ENCODE assay signal across 8 mouse cellular contexts in the genomic region with DNA sequence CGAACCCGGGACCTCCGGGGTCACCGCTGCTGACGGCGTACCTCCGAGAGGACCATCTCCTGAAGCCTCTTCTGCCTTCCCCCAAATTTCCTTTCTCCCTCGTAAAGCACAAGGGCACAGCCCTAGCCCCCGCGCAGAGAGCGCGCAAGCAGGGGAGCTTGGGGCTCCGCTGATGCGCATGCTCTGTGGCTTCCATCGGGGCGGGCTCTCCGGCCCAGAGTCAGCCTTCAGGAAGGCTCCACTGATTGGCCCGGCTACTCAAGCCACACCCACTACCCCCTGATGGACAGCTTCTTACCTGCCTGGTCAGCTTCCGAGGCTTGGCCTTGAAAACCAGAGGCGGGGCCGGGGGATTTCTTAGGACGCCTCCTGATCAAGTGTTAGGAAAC. TPM values are rescaled to one million over a fixed set of nuclear protein-coding genes. Genes with fewer than 3 reads are reported as not detected.
DNase-seq lines count a peak whose midpoint lies in the region; ATAC-seq and TF ChIP-seq lines count a peak whose summit lies in the region.

No protein-coding gene starts in this region.

- peak overlapping the region; percentile 95 for H3K4me2 ChIP-seq in kidney, embryonic 14.5 days (replicated peaks; ENCODE audit: low read depth, low read length)
- peak overlapping the region; percentile 85 for H3K4me2 ChIP-seq in limb, embryonic 15.5 days

- DNase-seq in A20 (ENCODE audit: low read depth, low spot score), result peak; percentile 98
- DNase-seq in heart, adult 9 months (ENCODE audit: low spot score in 2 of 2), result peak; percentile 91 to 93
- peak; percentile 82 to 89 for DNase-seq in spleen, postnatal 4 days (ENCODE audit: low spot score in 2 of 2)

- H3K9ac ChIP-seq in kidney, embryonic 14.5 days (ENCODE audit: low read depth, low read length), result peak overlapping the region; percentile 65
- peak overlapping the region; percentile 48 for H3K9ac ChIP-seq in limb, embryonic 15.5 days

- ATAC-seq in kidney, embryonic 14.5 days (ENCODE audit: low FRiP score, low TSS enrichment), result peak; percentile 89
- peak; percentile 86 for ATAC-seq in limb, embryonic 15.5 days (ENCODE audit: insufficient number of reproducible peaks, low FRiP score, low TSS enrichment, low read depth)
- peak; percentile 72 for ATAC-seq in monocyte, adult 5-6 weeks (replicated peaks; ENCODE audit: insufficient number of reproducible peaks, low FRiP score, low TSS enrichment, poor library complexity, severe bottlenecking)

- H3K4me3 ChIP-seq in bone marrow macrophage, adult 2 months (ENCODE audit: insufficient read depth, low read length), result peak overlapping the region; percentile 66
- H3K4me3 ChIP-seq in embryonic fibroblast, embryonic 13.5 days (ENCODE audit: insufficient read depth, low read length), result peak overlapping the region; percentile 71
- H3K4me3 ChIP-seq in kidney, embryonic 14.5 days (ENCODE audit: low read length), result peak overlapping the region; percentile 73
- peak overlapping the region; percentile 73 for H3K4me3 ChIP-seq in limb, embryonic 15.5 days

- no peaks in the 10 kb centered on the region for H3K36me3 ChIP-seq in kidney, embryonic 14.5 days (ENCODE audit: control insufficient read depth, insufficient read depth, low read length)
- no peaks in the 10 kb centered on the region for H3K36me3 ChIP-seq in limb, embryonic 15.5 days

- TF ChIP-seq CTCF in bone marrow macrophage, adult 2 months (IDR thresholded peaks at IDR 0.05; ENCODE audit: low read depth, low read length), result no peak
- no peak for TF ChIP-seq CTCF in embryonic fibroblast, embryonic 13.5 days (IDR thresholded peaks at IDR 0.05; ENCODE audit: borderline replicate concordance, insufficient read depth, low read length)

- H3K27ac ChIP-seq in bone marrow macrophage, adult 2 months (ENCODE audit: insufficient read depth, low read depth, low read length), result peak overlapping the region; percentile 44
- H3K27ac ChIP-seq in embryonic fibroblast, embryonic 13.5 days (ENCODE audit: insufficient read depth, low read length), result peak overlapping the region; percentile 54
- peak overlapping the region; percentile 85 for H3K27ac ChIP-seq in kidney, embryonic 14.5 days (ENCODE audit: low read depth, low read length)
- H3K27ac ChIP-seq in limb, embryonic 15.5 days, result peak overlapping the region; percentile 79

- WGBS in kidney, embryonic 14.5 days, result under 1% methylated on average over 22 of the region's 22 CpGs
- 0% methylated on average over 22 of the region's 22 CpGs for WGBS in limb, embryonic 15.5 days

- 0 out of 2 replicates have a peak, but pooled peaks have one; percentile 56 for TF ChIP-seq POLR2A in bone marrow macrophage, adult 2 months (IDR thresholded peaks at IDR 0.05; ENCODE audit: borderline replicate concordance, low read depth, low read length)
- TF ChIP-seq POLR2A in embryonic fibroblast, embryonic 13.5 days (IDR thresholded peaks at IDR 0.05; ENCODE audit: low read depth, low read length), result peak; percentile 91

- H3K27me3 ChIP-seq in kidney, embryonic 14.5 days (ENCODE audit: control insufficient read depth, insufficient read depth, low read length), result no peaks in the 10 kb centered on the region
- peaks cover 21% of the 10 kb centered on the region; the same call in 1 of the 2 replicates for H3K27me3 ChIP-seq in limb, embryonic 15.5 days

- no peaks in the 10 kb centered on the region for H3K9me3 ChIP-seq in kidney, embryonic 14.5 days (ENCODE audit: control insufficient read depth, low read length)
- no peaks in the 10 kb centered on the region for H3K9me3 ChIP-seq in limb, embryonic 15.5 days

- no peaks in the 10 kb centered on the region for H3K4me1 ChIP-seq in bone marrow macrophage, adult 2 months (ENCODE audit: control insufficient read depth, insufficient read depth, low read length)
- no peaks in the 10 kb centered on the region for H3K4me1 ChIP-seq in embryonic fibroblast, embryonic 13.5 days (ENCODE audit: control insufficient read depth, insufficient read depth, low read length)
- H3K4me1 ChIP-seq in kidney, embryonic 14.5 days (ENCODE audit: control insufficient read depth, insufficient read depth, low read length), result peaks cover 7% of the 10 kb centered on the region
- peaks cover 14% of the 10 kb centered on the region for H3K4me1 ChIP-seq in limb, embryonic 15.5 days

RNA-seq across cellular contexts. Expression of a gene that starts 0.8 kb away (rescaled TPM):
- 1.1 and 1.4 TPM in 2 replicates for polyA plus RNA-seq in bone marrow macrophage, adult 2 months (2012; ENCODE audit: insufficient read depth, insufficient read length, missing spikeins)
- polyA plus RNA-seq in embryonic fibroblast, embryonic 13.5 days (2011; ENCODE audit: insufficient read length, low read depth, missing spikeins), result 8.9 and 10.2 TPM in 2 replicates
- 8.3 and 14.3 TPM in 2 replicates for polyA plus RNA-seq in kidney, embryonic 14.5 days (2014; fragmentation: Nextera tagmentation; extraction: Ambion mirVana)
- polyA plus RNA-seq in limb, embryonic 15.5 days (2015; fragmentation: Nextera tagmentation; extraction: Ambion mirVana), result 10.2 and 11.0 TPM in 2 replicates
- 1.7 to 7.5 TPM (median 3.1 TPM) in 3 replicates for total RNA-seq in monocyte, adult 5-6 weeks (2017)

Comparison
In these comparisons a context has a peak if more than half of its experiments do, and no peak if none do; other contexts are left out.
1. Peak in every context shown above with its lines: DNase-seq, ATAC-seq, H3K4me3 ChIP-seq and H3K27ac ChIP-seq.